Mouse (Mus musculus): ENCODE measurements around the gene 3830406C13Rik.

DNA sequence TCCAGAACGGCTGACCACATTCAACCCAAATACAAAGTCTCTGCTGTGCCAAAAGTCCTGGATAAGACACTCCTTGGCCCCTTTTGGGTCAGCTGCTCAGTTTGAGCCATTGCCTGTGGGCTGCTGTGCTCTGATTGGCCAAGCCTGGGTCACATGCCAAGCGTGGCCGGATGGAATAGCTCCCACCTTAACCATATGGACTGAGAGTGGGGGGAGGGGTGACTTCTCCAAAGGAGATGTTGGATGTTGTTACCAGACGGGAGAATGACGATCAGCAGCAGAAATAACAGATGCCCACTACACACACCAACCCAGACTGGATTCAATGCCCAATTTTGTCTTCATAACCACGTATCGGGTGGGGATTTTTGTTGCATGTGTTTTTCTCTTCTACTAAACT is 51.0 kb downstream of the 3830406C13Rik start:
- TF ChIP-seq CTCF (IDR thresholded peaks at IDR 0.05; ENCODE audit: control insufficient read depth, insufficient read depth, low read length) (no peak), POLR2A (IDR thresholded peaks at IDR 0.05; ENCODE audit: borderline replicate concordance, control insufficient read depth, low read depth, low read length) (no peak)

Measured in bone marrow, adult 2 months (tissue).